In genomic region chr13:10691307-10691706, GRCm38 (mm10) we compare ENCODE assay signal across 26 mouse cellular contexts.
"Had no signal": no experiment of that assay in that cellular context is flagged by ENCODE, and none has a peak within 500 bp of the region (broad histone marks: within the 10 kb centered on the region; RNA-seq: fewer than 3 reads in every experiment).

No protein-coding gene starts in this region.

- H3K4me1 ChIP-seq: heart, embryonic 10.5 days; heart, embryonic 12.5 days; hindbrain, embryonic 10.5 days; hindbrain, embryonic 12.5 days; kidney, embryonic 15.5 days; limb, embryonic 13.5 days; limb, embryonic 15.5 days; liver, embryonic 12.5 days had no signal

- H3K4me2 ChIP-seq: heart, embryonic 12.5 days; hindbrain, embryonic 12.5 days; hindbrain, embryonic 14.5 days; kidney, embryonic 15.5 days; limb, embryonic 13.5 days; limb, embryonic 15.5 days; liver, embryonic 12.5 days had no signal

- H3K9me3 ChIP-seq: heart, embryonic 10.5 days; hindbrain, embryonic 10.5 days; hindbrain, embryonic 12.5 days; kidney, embryonic 15.5 days; limb, embryonic 13.5 days; limb, embryonic 15.5 days; liver, embryonic 12.5 days had no signal

- DNase-seq: gastrocnemius, adult 2 months; gastrocnemius, postnatal 10 days; gastrocnemius, postnatal 25 days; heart, adult 18-20 months; heart, postnatal 10 days; heart, postnatal 4 days; kidney, adult 11 months; kidney, adult 2 months; kidney, adult 9 months; kidney, postnatal 14 days; kidney, postnatal 36 days; layer of hippocampus, adult 9-11 months; layer of hippocampus, postnatal 36 days; left cerebral cortex, postnatal 4 days had no signal

- H3K36me3 ChIP-seq: heart, embryonic 10.5 days; heart, embryonic 12.5 days; hindbrain, embryonic 10.5 days; hindbrain, embryonic 12.5 days; kidney, embryonic 15.5 days; limb, embryonic 13.5 days; limb, embryonic 15.5 days; liver, embryonic 12.5 days had no signal

- H3K27me3 ChIP-seq: heart, embryonic 12.5 days; hindbrain, embryonic 12.5 days; kidney, embryonic 15.5 days; limb, embryonic 13.5 days; limb, embryonic 15.5 days; liver, embryonic 12.5 days had no signal

- ATAC-seq: hindbrain, embryonic 16.5 days; intestine, embryonic 16.5 days; liver, embryonic 12.5 days had no signal

- H3K9ac ChIP-seq: heart, embryonic 12.5 days; hindbrain, embryonic 12.5 days; hindbrain, embryonic 14.5 days; kidney, embryonic 15.5 days; limb, embryonic 13.5 days; limb, embryonic 15.5 days; liver, embryonic 12.5 days had no signal

- H3K4me3 ChIP-seq: gastrocnemius, adult 2 months; heart, embryonic 10.5 days; heart, embryonic 12.5 days; hindbrain, embryonic 10.5 days; hindbrain, embryonic 12.5 days; kidney, embryonic 15.5 days; limb, embryonic 13.5 days; limb, embryonic 15.5 days; liver, embryonic 12.5 days had no signal

- H3K27ac ChIP-seq: gastrocnemius, adult 2 months; heart, embryonic 10.5 days; hindbrain, embryonic 10.5 days; hindbrain, embryonic 12.5 days; hindbrain, embryonic 14.5 days; kidney, embryonic 15.5 days; kidney, postnatal 0 days; limb, embryonic 13.5 days; limb, embryonic 15.5 days; liver, embryonic 12.5 days had no signal
